Mouse (Mus musculus): Measurements from ENCODE around the gene Tln2.

GRCm38 (mm10) chr9:67604940-67605339, 45.4 kb upstream of the Tln2 start:
- TF ChIP-seq CTCF (IDR thresholded peaks at IDR 0.05; ENCODE audit: low read depth) (no peak), EP300 (IDR thresholded peaks at IDR 0.05; ENCODE audit: low read depth) (no peak)

All from liver, embryonic 14.5 days (tissue).